Mouse (Mus musculus): ENCODE measurements around the gene Pgghg.

- TF ChIP-seq CTCF (IDR thresholded peaks at IDR 0.05; ENCODE audit: extremely low read depth, insufficient read depth, low read length), result no peak
- no peak for TF ChIP-seq POLR2A (IDR thresholded peaks at IDR 0.05; ENCODE audit: extremely low read depth, insufficient read depth, low read length)
These were observed 46.3 kb downstream of the Pgghg start for GRCm38 (mm10) chr7:140987182-140988138.
